Mouse (Mus musculus): ENCODE results near the gene Dlg1. TPM values are rescaled to one million over a fixed set of nuclear protein-coding genes. Genes with fewer than 3 reads are reported as not detected.

Gene Dlg1
- total RNA-seq, 2 experiments from 2014 or later, result 41.7 to 41.8 TPM

GRCm38 (mm10) chr16:31893396-31894141, 230.3 kb downstream of the Dlg1 start:
- intact Hi-C loops (cut with DNase I), result no loop called here
- no peak for DNase-seq (ENCODE audit: low spot score)

- no peak for DNase-seq (ENCODE audit: low spot score)
- intact Hi-C loops (cut with DNase I), result no loop called here
These were observed 233.9 kb downstream of the Dlg1 start for GRCm38 (mm10) chr16:31896971-31897774.

GRCm38 (mm10) chr16:31898546-31899326, 235.5 kb downstream of the Dlg1 start:
- intact Hi-C loops (cut with DNase I), result no loop called here

GRCm38 (mm10) chr16:31901886-31902285, 238.6 kb downstream of the Dlg1 start:
- intact Hi-C loops (cut with DNase I), result no loop called here
- no peak for DNase-seq (ENCODE audit: low spot score)

More at GRCm38 (mm10) chr16:31898546-31899326, 235.5 kb downstream of the Dlg1 start:
- no peak for DNase-seq (ENCODE audit: low spot score)

- intact Hi-C loops (cut with DNase I), result no loop called here
- DNase-seq (ENCODE audit: low spot score), result no peak
These were observed 240.0 kb downstream of the Dlg1 start for GRCm38 (mm10) chr16:31903239-31903638.

GRCm38 (mm10) chr16:31905331-31905730, 242.1 kb downstream of the Dlg1 start:
- intact Hi-C loops (cut with DNase I), result no loop called here

GRCm38 (mm10) chr16:31905891-31906825, 242.9 kb downstream of the Dlg1 start:
- DNase-seq (ENCODE audit: low spot score), result no peak
- intact Hi-C loops (cut with DNase I), result no loop called here

More at GRCm38 (mm10) chr16:31905331-31905730, 242.1 kb downstream of the Dlg1 start:
- DNase-seq (ENCODE audit: low spot score), result no peak

GRCm38 (mm10) chr16:31906896-31907295, 243.7 kb downstream of the Dlg1 start:
- DNase-seq (ENCODE audit: low spot score), result no peak
- intact Hi-C loops (cut with DNase I), result no loop called here

- no peak for DNase-seq (ENCODE audit: low spot score)
- intact Hi-C loops (cut with DNase I), result no loop called here
These were observed 245.7 kb downstream of the Dlg1 start for GRCm38 (mm10) chr16:31908959-31909358.

GRCm38 (mm10) chr16:31910281-31910847, 247.1 kb downstream of the Dlg1 start:
- intact Hi-C loops (cut with DNase I), result no loop called here
- DNase-seq (ENCODE audit: low spot score), result no peak

- DNase-seq (ENCODE audit: low spot score), result no peak
- intact Hi-C loops (cut with DNase I), result loop anchor here (1.0 to 5.0 kb wide), 3 partner anchors 39 to 460 kb away; partner anchors contain the start of gene Meltf
These were observed 254.5 kb downstream of the Dlg1 start for GRCm38 (mm10) chr16:31917776-31918175.

GRCm38 (mm10) chr16:31918248-31918724, 255.0 kb downstream of the Dlg1 start:
- DNase-seq (ENCODE audit: low spot score), result peak; percentile 22
- intact Hi-C loops (cut with DNase I), result loop anchor here (1.0 to 5.0 kb wide), 3 partner anchors 40 to 461 kb away; partner anchors contain the start of gene Meltf

GRCm38 (mm10) chr16:31924368-31924767, 261.1 kb downstream of the Dlg1 start:
- intact Hi-C loops (cut with DNase I), result no loop called here
- no peak for DNase-seq (ENCODE audit: low spot score)

Other genes starting within 250 kb of the Dlg1 start
- gene Bdh1, start 241.2 kb upstream of the Dlg1 start, total RNA-seq (2021), result 1 to 10 TPM; 7.0 to 7.6 TPM
- under 1 TPM in 1 of 2 experiments, not detected in 1; 0.10 TPM for gene Meltf, start 215.4 kb downstream of the Dlg1 start, total RNA-seq (2021)

Data from heart, postnatal 25 days (tissue).